Mouse (Mus musculus): ENCODE results near the gene Timm8a2. TPM values are rescaled to one million over a fixed set of nuclear protein-coding genes. Genes with fewer than 3 reads are reported as not detected.

Gene Timm8a2
- polyA plus RNA-seq, 1 experiment = not detected

DNA sequence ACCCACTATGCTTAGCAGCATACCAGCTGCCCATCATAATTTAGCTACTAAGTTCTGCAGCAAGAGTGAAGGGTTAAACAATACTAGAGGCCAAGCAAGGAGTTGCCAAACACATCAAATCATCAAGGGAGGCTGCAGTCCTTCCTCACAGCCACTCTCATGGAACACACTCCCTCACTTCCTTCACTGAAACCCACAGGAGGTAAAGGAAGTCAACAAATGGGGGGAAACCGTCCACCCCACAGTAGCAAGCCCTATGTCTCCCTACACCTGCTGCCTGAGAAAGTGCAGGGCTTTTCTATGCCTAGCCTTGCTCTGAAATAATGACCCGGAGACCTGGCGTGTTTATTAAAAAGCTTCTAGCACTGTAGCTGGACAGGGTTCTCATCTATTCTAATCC lies 35.5 kb downstream of the Timm8a2 start:
- no peak for TF ChIP-seq MYOG (IDR thresholded peaks at IDR 0.05; ENCODE audit: control insufficient read depth, extremely low read depth, insufficient read length)
- H3K79me3 ChIP-seq (ENCODE audit: low read depth) = no peaks in the 10 kb centered on the region
- H3K4me3 ChIP-seq (ENCODE audit: insufficient read depth, poor library complexity, severe bottlenecking) = no peak overlapping the region
- H3K36me3 ChIP-seq (ENCODE audit: control insufficient read depth, insufficient read depth) = no peaks in the 10 kb centered on the region
- no peak overlapping the region for H3ac ChIP-seq (ENCODE audit: control insufficient read depth, insufficient read length, low read depth)
- no peaks in the 10 kb centered on the region for H3K79me2 ChIP-seq (ENCODE audit: control insufficient read depth, insufficient read depth)
- H3K27me3 ChIP-seq (ENCODE audit: control insufficient read depth, insufficient read depth, insufficient read length) = no peaks in the 10 kb centered on the region

DNA sequence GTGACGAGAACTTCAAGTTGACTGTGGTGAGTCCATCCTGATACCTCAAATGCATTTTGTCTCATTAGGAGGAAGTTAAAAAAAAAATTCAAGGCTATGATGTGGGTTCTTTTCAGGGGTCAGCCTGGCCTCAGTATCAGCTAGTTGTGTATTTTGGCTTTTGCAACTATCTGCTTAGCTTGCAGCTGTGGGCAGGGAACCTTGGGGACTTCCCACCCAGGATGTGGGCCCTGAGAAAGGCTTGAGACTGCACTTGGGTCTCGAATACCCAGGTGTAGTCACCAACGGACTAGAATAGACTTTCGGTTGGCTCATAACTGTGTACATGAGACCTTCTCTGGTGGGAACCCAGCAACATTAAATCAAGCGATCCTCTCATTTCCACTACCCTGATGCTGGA lies 38.9 kb downstream of the Timm8a2 start:
- Histone ChIP-seq H3K27me3 (ENCODE audit: control insufficient read depth, insufficient read depth, insufficient read length) (peaks cover 3% of the 10 kb centered on the region), H3K36me3 (ENCODE audit: control insufficient read depth, insufficient read depth) (no peaks in the 10 kb centered on the region), H3K4me3 (ENCODE audit: insufficient read depth, poor library complexity, severe bottlenecking) (no peak overlapping the region), H3K79me3 (ENCODE audit: low read depth) (no peaks in the 10 kb centered on the region), H3K79me2 (ENCODE audit: control insufficient read depth, insufficient read depth) (no peaks in the 10 kb centered on the region), H3ac (ENCODE audit: control insufficient read depth, insufficient read length, low read depth) (no peak overlapping the region)
- TF ChIP-seq MAX (IDR thresholded peaks at IDR 0.05) = no peak
- TF ChIP-seq MYOD1 (IDR thresholded peaks at IDR 0.05; ENCODE audit: control insufficient read depth, insufficient read length, low read depth) = no peak

DNA sequence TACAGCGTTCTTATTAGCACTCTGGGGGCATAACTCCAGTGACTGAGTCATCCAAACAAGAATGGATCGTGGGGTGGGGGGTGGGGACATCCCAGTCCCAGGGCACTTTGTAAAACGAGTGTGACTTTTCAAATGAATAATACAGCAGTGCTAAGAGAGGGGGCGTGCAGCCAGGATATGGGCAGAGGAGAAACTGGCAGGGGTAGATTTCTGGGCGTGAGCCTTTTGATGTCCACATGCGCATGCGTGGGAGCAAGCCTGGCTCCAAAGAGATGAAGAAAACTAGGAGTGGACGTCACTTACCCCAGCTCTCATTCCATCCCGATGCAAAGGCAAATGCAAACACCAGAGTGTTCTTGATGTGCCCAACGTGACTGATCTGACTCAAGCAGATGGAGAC lies 39.9 kb downstream of the Timm8a2 start:
- TF ChIP-seq MYOG (IDR thresholded peaks at IDR 0.05; ENCODE audit: control insufficient read depth, extremely low read depth, insufficient read length) (no peak), USF1 (IDR thresholded peaks at IDR 0.05; ENCODE audit: low read depth) (no peak), CTCF (IDR thresholded peaks at IDR 0.05; ENCODE audit: control insufficient read depth, insufficient read depth, insufficient read length) (no peak), MYOD1 (IDR thresholded peaks at IDR 0.05; ENCODE audit: control insufficient read depth, insufficient read length, low read depth) (no peak), CEBPB (IDR thresholded peaks at IDR 0.05; ENCODE audit: low read depth) (no peak)
- Histone ChIP-seq H3K4me3 (ENCODE audit: insufficient read depth, poor library complexity, severe bottlenecking) (no peak overlapping the region), H3K36me3 (ENCODE audit: control insufficient read depth, insufficient read depth) (no peaks in the 10 kb centered on the region), H3K79me2 (ENCODE audit: control insufficient read depth, insufficient read depth) (no peaks in the 10 kb centered on the region), H3K27me3 (ENCODE audit: control insufficient read depth, insufficient read depth, insufficient read length) (peaks cover 3% of the 10 kb centered on the region), H3K79me3 (ENCODE audit: low read depth) (no peaks in the 10 kb centered on the region), H3ac (ENCODE audit: control insufficient read depth, insufficient read length, low read depth) (no peak overlapping the region)

DNA sequence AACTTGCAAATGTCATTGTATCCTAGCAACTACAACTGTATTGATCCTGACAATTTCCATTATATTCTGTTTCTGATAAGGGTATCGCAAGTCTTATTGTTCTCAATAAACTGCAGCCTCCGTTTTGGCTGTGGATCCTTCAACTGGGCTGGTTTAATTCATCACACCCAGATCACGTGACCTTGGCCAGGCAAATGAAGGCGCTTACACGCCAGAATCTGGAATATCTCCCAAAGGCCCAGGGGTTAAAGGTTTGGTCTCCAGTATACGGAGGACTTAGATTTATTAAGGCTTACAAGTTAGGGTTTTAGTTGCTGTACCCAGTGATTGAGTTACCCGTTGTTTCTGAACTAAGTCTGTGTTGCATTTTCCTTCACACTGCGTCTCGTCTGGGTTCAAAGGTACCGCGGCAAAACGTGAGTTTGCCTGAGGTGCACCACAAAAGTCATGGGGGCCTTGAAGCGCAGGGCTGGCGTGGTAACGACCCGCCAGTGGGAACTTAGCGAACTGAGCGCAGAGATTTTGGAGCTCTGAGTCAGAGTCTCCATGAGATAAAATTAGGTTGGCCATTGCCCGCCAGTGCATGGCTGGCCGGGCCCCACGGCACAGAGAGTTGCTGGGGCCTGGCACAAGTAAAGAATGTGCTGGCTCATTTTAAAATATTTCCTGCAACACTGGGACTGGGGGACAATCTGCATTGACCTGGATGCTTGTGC lies 41.2 kb downstream of the Timm8a2 start:
- no peaks in the 10 kb centered on the region for H3K79me3 ChIP-seq (ENCODE audit: low read depth)
- H3ac ChIP-seq (ENCODE audit: control insufficient read depth, insufficient read length, low read depth) = no peak overlapping the region
- H3K79me2 ChIP-seq (ENCODE audit: control insufficient read depth, insufficient read depth) = no peaks in the 10 kb centered on the region
- TF ChIP-seq USF1 (IDR thresholded peaks at IDR 0.05; ENCODE audit: low read depth) (no peak), MYOG (IDR thresholded peaks at IDR 0.05; ENCODE audit: control insufficient read depth, extremely low read depth, insufficient read length) (no peak), MAX (IDR thresholded peaks at IDR 0.05) (no peak), FOSL1 (IDR thresholded peaks at IDR 0.05; ENCODE audit: insufficient read depth, low read length, poor library complexity, severe bottlenecking) (no peak), CTCF (IDR thresholded peaks at IDR 0.05; ENCODE audit: control insufficient read depth, insufficient read depth, insufficient read length) (no peak), MYOD1 (IDR thresholded peaks at IDR 0.05; ENCODE audit: control insufficient read depth, insufficient read length, low read depth) (no peak), CEBPB (IDR thresholded peaks at IDR 0.05; ENCODE audit: low read depth) (no peak)
- peaks cover 4% of the 10 kb centered on the region for H3K27me3 ChIP-seq (ENCODE audit: control insufficient read depth, insufficient read depth, insufficient read length)
- no peaks in the 10 kb centered on the region for H3K36me3 ChIP-seq (ENCODE audit: control insufficient read depth, insufficient read depth)
- no peak overlapping the region for H3K4me3 ChIP-seq (ENCODE audit: insufficient read depth, poor library complexity, severe bottlenecking)

DNA sequence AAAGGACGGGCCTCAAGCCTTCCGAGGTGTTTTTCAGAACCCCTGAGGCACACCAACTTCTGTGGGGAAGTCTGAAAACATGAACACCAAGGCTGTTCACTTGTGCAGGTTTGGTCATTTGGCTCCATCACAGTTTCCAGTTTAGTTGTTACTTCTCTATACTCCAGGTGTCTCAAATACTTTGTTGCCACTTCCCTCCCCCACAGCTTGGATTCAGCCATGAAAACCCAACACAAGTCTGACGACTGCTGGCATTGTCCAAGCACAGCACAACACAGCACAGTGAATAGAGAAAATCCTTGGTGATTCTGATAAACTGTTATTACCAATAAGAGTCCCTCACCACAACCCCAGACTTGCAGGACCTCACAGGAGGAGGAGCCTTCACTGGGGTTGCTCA lies 42.5 kb downstream of the Timm8a2 start:
- no peak overlapping the region for H3K4me3 ChIP-seq (ENCODE audit: insufficient read depth, poor library complexity, severe bottlenecking)
- no peaks in the 10 kb centered on the region for H3K79me3 ChIP-seq (ENCODE audit: low read depth)
- H3ac ChIP-seq (ENCODE audit: control insufficient read depth, insufficient read length, low read depth) = no peak overlapping the region
- no peaks in the 10 kb centered on the region for H3K36me3 ChIP-seq (ENCODE audit: control insufficient read depth, insufficient read depth)
- TF ChIP-seq MAX (IDR thresholded peaks at IDR 0.05) (no peak), FOSL1 (IDR thresholded peaks at IDR 0.05; ENCODE audit: insufficient read depth, low read length, poor library complexity, severe bottlenecking) (no peak), CTCF (IDR thresholded peaks at IDR 0.05; ENCODE audit: control insufficient read depth, insufficient read depth, insufficient read length) (no peak), MYOD1 (IDR thresholded peaks at IDR 0.05; ENCODE audit: control insufficient read depth, insufficient read length, low read depth) (no peak), MYOG (IDR thresholded peaks at IDR 0.05; ENCODE audit: control insufficient read depth, extremely low read depth, insufficient read length) (no peak), CEBPB (IDR thresholded peaks at IDR 0.05; ENCODE audit: low read depth) (no peak)
- H3K79me2 ChIP-seq (ENCODE audit: control insufficient read depth, insufficient read depth) = no peaks in the 10 kb centered on the region
- H3K27me3 ChIP-seq (ENCODE audit: control insufficient read depth, insufficient read depth, insufficient read length) = peaks cover 8% of the 10 kb centered on the region

DNA sequence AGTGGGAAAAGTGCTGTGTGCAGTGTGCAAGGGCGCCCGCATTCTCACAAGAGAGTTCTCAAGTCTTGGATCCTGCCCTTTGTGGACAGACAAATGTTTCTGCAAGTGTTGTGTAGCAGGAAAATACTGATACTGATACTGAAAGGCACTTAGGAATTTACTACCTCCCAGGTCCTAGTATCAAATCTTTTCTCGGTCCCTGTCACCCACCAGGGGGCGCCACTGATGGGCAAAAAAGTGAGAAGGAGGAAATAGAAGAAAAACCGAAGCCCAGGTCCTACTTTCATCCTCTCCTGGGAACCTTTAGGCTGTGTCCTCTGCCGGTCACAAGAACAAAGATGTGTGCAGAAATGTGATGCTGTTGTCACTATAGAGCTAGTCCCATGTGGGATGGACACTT lies 45.0 kb downstream of the Timm8a2 start:
- no peak overlapping the region for H3ac ChIP-seq (ENCODE audit: control insufficient read depth, insufficient read length, low read depth)
- H3K27me3 ChIP-seq (ENCODE audit: control insufficient read depth, insufficient read depth, insufficient read length) = peaks cover 8% of the 10 kb centered on the region
- H3K4me3 ChIP-seq (ENCODE audit: insufficient read depth, poor library complexity, severe bottlenecking) = no peak overlapping the region
- no peaks in the 10 kb centered on the region for H3K79me2 ChIP-seq (ENCODE audit: control insufficient read depth, insufficient read depth)
- TF ChIP-seq MYOG (IDR thresholded peaks at IDR 0.05; ENCODE audit: control insufficient read depth, extremely low read depth, insufficient read length) (no peak), FOSL1 (IDR thresholded peaks at IDR 0.05; ENCODE audit: insufficient read depth, low read length, poor library complexity, severe bottlenecking) (no peak), MYOD1 (IDR thresholded peaks at IDR 0.05; ENCODE audit: control insufficient read depth, insufficient read length, low read depth) (no peak), CEBPB (IDR thresholded peaks at IDR 0.05; ENCODE audit: low read depth) (no peak), USF1 (IDR thresholded peaks at IDR 0.05; ENCODE audit: low read depth) (no peak), CTCF (IDR thresholded peaks at IDR 0.05; ENCODE audit: control insufficient read depth, insufficient read depth, insufficient read length) (no peak)
- H3K79me3 ChIP-seq (ENCODE audit: low read depth) = no peaks in the 10 kb centered on the region
- H3K36me3 ChIP-seq (ENCODE audit: control insufficient read depth, insufficient read depth) = no peaks in the 10 kb centered on the region

All from C2C12 (cell line).